Mouse (Mus musculus) myocyte (in vitro differentiated cells): ENCODE measurements at regions not wholly inside any gene's neighbourhood (a gene's known extent, or its start where the extent isn't known, plus 50 kb on each side); places are given as distances from the start of the nearest gene placed in this dataset.

Source experiments
- H3K27me3 ChIP-seq: one replicate; pipeline ENCODE4 v1.6.1; 2011; ENCODE audit not compliant: control insufficient read depth, insufficient read depth, insufficient read length
- H3K36me3 ChIP-seq: one replicate; pipeline ENCODE4 v1.6.1; 2011; ENCODE audit not compliant: control insufficient read depth, insufficient read depth
- H3K4me2 ChIP-seq: one replicate; pipeline ENCODE4 v1.6.1; 2011; ENCODE audit warnings: low read depth, control low read depth
- H3K4me3 ChIP-seq: one replicate; pipeline ENCODE4 v1.5.1; 2011; ENCODE audit warnings: mild to moderate bottlenecking, control low read depth, moderate library complexity
- H3K79me2 ChIP-seq: one replicate; pipeline ENCODE4 v1.6.1; 2011; ENCODE audit not compliant: control insufficient read depth, insufficient read depth
- H3ac ChIP-seq: one replicate; pipeline ENCODE4 v1.6.1; 2011; ENCODE audit not compliant: control insufficient read depth, insufficient read length
- CEBPB ChIP-seq: IDR thresholded peaks from 2 replicates; pipeline ENCODE4 v1.6.1; 2011; ENCODE audit warnings: mild to moderate bottlenecking, moderate library complexity; ENCODE audit not compliant: poor library complexity, insufficient read depth, severe bottlenecking
- E2F4 ChIP-seq: IDR thresholded peaks from one replicate; pipeline ENCODE4 v1.6.1; 2011; ENCODE audit warnings: mild to moderate bottlenecking, control low read depth, moderate library complexity; ENCODE audit not compliant: insufficient read depth
- MAX ChIP-seq: IDR thresholded peaks from one replicate; pipeline ENCODE4 v1.6.1; 2011; ENCODE audit warnings: low read depth, mild to moderate bottlenecking, control low read depth
- MYOD1 ChIP-seq, 3 experiments: IDR thresholded peaks; one replicate each; pipeline ENCODE4 v1.6.1; 2011; ENCODE audit warnings: control low read depth in 2 of 3, low read depth in 2 of 3, mild to moderate bottlenecking in 2 of 3, moderate library complexity in 1 of 3; ENCODE audit not compliant: insufficient read length in 2 of 3, control insufficient read depth in 1 of 3
- MYOG ChIP-seq, 3 experiments: IDR thresholded peaks; one replicate each; pipeline ENCODE4 v1.6.1; 2011; ENCODE audit warnings: control low read depth in 2 of 3, low read depth in 2 of 3, mild to moderate bottlenecking in 2 of 3; ENCODE audit not compliant: insufficient read length in 2 of 3, control insufficient read depth in 1 of 3, insufficient read depth in 1 of 3
- POLR2A ChIP-seq: IDR thresholded peaks from one replicate; pipeline ENCODE4 v1.6.1; 2011; ENCODE audit warnings: low read depth, mild to moderate bottlenecking, control low read depth, moderate library complexity; ENCODE audit not compliant: insufficient read length
- POLR2AphosphoS2 ChIP-seq: IDR thresholded peaks from one replicate; pipeline ENCODE4 v1.6.1; 2011; ENCODE audit warnings: low read depth, control low read depth; ENCODE audit not compliant: insufficient read length
- REST ChIP-seq: IDR thresholded peaks from one replicate; pipeline ENCODE4 v1.6.1; 2011; ENCODE audit warnings: mild to moderate bottlenecking, control low read depth, moderate library complexity; ENCODE audit not compliant: insufficient read depth, insufficient read length
- SRF ChIP-seq: IDR thresholded peaks from one replicate; pipeline ENCODE4 v1.6.1; 2011; ENCODE audit warnings: low read depth; ENCODE audit not compliant: control insufficient read depth, insufficient read length
- TCF12 ChIP-seq: IDR thresholded peaks from one replicate; pipeline ENCODE4 v1.6.1; 2011; ENCODE audit warnings: mild to moderate bottlenecking, control low read depth; ENCODE audit not compliant: poor library complexity, insufficient read depth, severe bottlenecking
- TCF3 ChIP-seq: IDR thresholded peaks from one replicate; pipeline ENCODE4 v1.6.1; 2011; ENCODE audit warnings: low read depth, control low read depth; ENCODE audit not compliant: insufficient read length
- USF1 ChIP-seq: IDR thresholded peaks from one replicate; pipeline ENCODE4 v1.6.1; 2011; ENCODE audit warnings: low read depth, mild to moderate bottlenecking, control low read depth, moderate library complexity

DNA sequence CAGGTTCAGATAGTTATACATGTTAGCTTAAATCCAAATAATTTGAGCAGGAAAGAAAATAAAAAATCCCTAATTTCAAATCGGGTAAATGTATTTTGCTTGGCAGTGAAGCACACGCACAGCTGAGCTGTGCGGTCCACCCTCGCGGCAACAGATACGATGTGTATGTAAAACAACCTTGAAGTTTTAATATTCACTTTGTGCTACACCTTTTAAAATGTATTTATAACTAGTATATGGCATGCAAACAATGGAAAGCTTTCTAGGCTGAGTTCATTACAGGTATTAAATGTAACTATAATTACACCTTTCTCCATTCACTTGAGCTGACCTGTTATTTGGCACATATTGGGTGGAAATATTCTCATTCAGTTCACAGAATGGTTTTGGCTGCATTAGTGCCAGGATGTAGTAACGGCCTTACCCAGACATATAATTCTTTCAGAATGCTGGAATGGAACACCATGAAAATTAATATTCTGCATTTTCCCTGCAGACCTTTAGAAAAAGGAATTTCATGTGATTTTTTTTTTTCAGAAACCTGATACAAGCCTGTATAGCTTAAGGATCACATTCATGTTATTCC lies 366.6 kb downstream of the Mdfic start:
- Histone ChIP-seq H3K4me3 (no peak overlapping the region), H3K36me3 (no peaks in the 10 kb centered on the region)
- no peak for TF ChIP-seq SRF
- TF ChIP-seq POLR2A = no peak
- no peak for TF ChIP-seq CEBPB
- TF ChIP-seq REST = no peak
- no peak for TF ChIP-seq MYOG (IDR thresholded peaks at IDR 0.05; ENCODE audit: control insufficient read depth in 1 of 3, insufficient read depth in 1 of 3, insufficient read length in 2 of 3, low read depth in 2 of 3)
- TF ChIP-seq POLR2AphosphoS2 = no peak
- TF ChIP-seq USF1 = no peak
- no peak for TF ChIP-seq TCF3
- TF ChIP-seq E2F4 = no peak
- no peak for TF ChIP-seq MAX
- TF ChIP-seq TCF12 = no peak
- no peak for TF ChIP-seq MYOD1 (IDR thresholded peaks at IDR 0.05; ENCODE audit: control insufficient read depth in 1 of 3, insufficient read length in 2 of 3, low read depth in 2 of 3)

DNA sequence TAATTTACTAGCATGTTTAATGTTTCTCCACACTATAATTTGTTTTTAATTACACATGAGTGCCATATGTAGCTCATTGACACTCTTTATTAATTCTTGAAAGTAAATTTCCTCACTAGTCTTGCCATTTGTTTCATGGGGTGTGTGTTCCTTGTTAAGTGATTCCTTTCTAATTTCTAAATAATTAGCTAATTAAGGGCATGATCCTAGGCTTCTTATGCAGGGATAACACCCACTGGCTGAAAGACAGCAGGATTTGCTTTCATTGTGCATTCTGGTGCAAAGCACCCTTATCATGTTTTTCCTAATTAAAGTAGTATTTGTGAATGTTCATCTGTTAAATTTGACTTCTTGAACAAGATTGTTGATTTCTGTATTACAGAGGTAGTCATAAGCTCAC lies 378.3 kb downstream of the Mdfic start:
- H3K36me3 ChIP-seq = no peaks in the 10 kb centered on the region
- no peaks in the 10 kb centered on the region for H3K27me3 ChIP-seq
- no peak overlapping the region for H3K4me2 ChIP-seq
- H3K4me3 ChIP-seq = no peak overlapping the region
- H3K79me2 ChIP-seq = no peaks in the 10 kb centered on the region
- no peak for TF ChIP-seq MAX
- TF ChIP-seq MYOD1 (IDR thresholded peaks at IDR 0.05; ENCODE audit: control insufficient read depth in 1 of 3, insufficient read length in 2 of 3, low read depth in 2 of 3) = no peak
- no peak for TF ChIP-seq SRF
- no peak for TF ChIP-seq MYOG (IDR thresholded peaks at IDR 0.05; ENCODE audit: control insufficient read depth in 1 of 3, insufficient read depth in 1 of 3, insufficient read length in 2 of 3, low read depth in 2 of 3)
- TF ChIP-seq TCF12 = no peak
- no peak for TF ChIP-seq USF1
- no peak for TF ChIP-seq CEBPB
- H3ac ChIP-seq = no peak overlapping the region

More for the DNA sequence above, 366.6 kb downstream of the Mdfic start:
- no peaks in the 10 kb centered on the region for H3K27me3 ChIP-seq
- no peaks in the 10 kb centered on the region for H3K79me2 ChIP-seq
- H3ac ChIP-seq = no peak overlapping the region
- no peak overlapping the region for H3K4me2 ChIP-seq

DNA sequence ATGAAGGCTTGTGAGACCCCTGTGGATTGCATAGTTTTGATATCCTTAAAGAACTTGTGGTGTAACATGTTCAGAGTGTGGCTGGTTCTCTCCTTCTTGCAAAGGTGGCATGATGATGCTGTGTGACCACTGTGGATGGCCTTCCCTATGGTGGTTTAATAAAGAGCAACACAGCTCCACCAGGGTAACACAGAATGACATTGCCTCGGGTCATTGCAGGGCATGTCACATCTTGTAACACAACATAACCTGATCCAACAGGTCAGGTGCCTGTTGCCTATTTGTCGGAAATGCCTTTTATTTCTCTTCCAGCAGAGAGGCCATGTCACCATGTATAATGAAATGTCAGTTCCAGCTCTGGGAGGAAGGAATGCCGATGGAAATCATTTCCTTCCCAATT lies 420.5 kb downstream of the Mdfic start:
- Histone ChIP-seq H3K4me3 (no peak overlapping the region), H3K79me2 (no peaks in the 10 kb centered on the region), H3K4me2 (no peak overlapping the region), H3K36me3 (no peaks in the 10 kb centered on the region), H3ac (no peak overlapping the region), H3K27me3 (no peaks in the 10 kb centered on the region)
- no peak for TF ChIP-seq MYOD1 (IDR thresholded peaks at IDR 0.05; ENCODE audit: control insufficient read depth in 1 of 3, insufficient read length in 2 of 3, low read depth in 2 of 3)
- no peak for TF ChIP-seq USF1
- TF ChIP-seq MYOG (IDR thresholded peaks at IDR 0.05; ENCODE audit: control insufficient read depth in 1 of 3, insufficient read depth in 1 of 3, insufficient read length in 2 of 3, low read depth in 2 of 3) = no peak
- TF ChIP-seq REST = no peak
- no peak for TF ChIP-seq SRF
- TF ChIP-seq POLR2AphosphoS2 = no peak
- no peak for TF ChIP-seq CEBPB
- no peak for TF ChIP-seq TCF12
- no peak for TF ChIP-seq POLR2A
- no peak for TF ChIP-seq MAX

DNA sequence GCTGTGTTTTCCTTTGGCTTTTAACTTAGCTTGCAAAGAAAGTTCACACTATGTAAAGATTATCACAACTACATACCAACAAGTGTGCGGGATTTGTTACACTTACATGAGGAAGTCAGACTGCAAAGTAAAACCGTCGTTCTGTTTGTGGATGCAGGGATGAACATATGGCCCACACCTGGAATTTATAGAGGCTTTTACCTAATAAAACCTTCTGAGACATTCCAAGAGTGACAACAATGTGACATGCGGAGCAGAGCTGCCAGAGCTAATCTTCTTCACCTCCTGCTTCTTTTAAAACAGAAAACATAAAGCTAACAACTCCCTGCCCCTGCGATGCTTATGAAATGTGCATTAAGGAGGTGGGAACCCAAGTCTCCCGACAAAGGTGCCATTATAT lies 424.1 kb downstream of the Mdfic start:
- H3K4me2 ChIP-seq = no peak overlapping the region
- no peaks in the 10 kb centered on the region for H3K36me3 ChIP-seq
- H3ac ChIP-seq = no peak overlapping the region
- H3K27me3 ChIP-seq = no peaks in the 10 kb centered on the region
- TF ChIP-seq MYOG (IDR thresholded peaks at IDR 0.05; ENCODE audit: control insufficient read depth in 1 of 3, insufficient read depth in 1 of 3, insufficient read length in 2 of 3, low read depth in 2 of 3) (no peak), POLR2AphosphoS2 (no peak), TCF12 (no peak), USF1 (no peak), CEBPB (no peak), MAX (no peak), SRF (no peak), TCF3 (no peak), E2F4 (no peak), REST (no peak), MYOD1 (IDR thresholded peaks at IDR 0.05; ENCODE audit: control insufficient read depth in 1 of 3, insufficient read length in 2 of 3, low read depth in 2 of 3) (no peak), POLR2A (no peak)
- no peak overlapping the region for H3K4me3 ChIP-seq
- H3K79me2 ChIP-seq = no peaks in the 10 kb centered on the region
